Mouse (Mus musculus) ES-CJ7 (cell line): ENCODE measurements around the gene Hck.
A peak's percentile ranks its signal among the peaks of the same experiment; 100 is the strongest.

ENCODE experiments used
- DNase-seq: peaks from one replicate; pipeline ENCODE4 v3.0.0; 2011; ENCODE audit warnings: low read depth, low spot score

Gene Hck

DNA sequence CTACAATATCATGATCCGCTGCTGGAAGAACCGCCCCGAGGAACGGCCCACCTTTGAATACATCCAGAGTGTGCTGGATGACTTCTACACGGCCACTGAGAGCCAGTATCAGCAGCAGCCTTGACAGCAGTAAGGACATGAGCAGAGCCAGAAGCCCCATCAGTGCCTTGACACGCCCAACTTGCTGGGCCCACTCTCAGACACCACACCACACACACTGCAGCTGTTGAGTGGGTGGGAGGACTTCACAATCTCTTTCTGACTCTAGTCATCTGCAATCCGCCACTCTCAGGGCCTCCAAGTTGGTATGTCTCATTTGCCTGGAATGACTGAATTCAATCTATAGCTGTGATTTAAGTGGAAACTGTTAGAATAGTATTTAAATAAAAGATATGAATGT is 42.8 kb downstream of the Hck start:
- no peak for DNase-seq

DNA sequence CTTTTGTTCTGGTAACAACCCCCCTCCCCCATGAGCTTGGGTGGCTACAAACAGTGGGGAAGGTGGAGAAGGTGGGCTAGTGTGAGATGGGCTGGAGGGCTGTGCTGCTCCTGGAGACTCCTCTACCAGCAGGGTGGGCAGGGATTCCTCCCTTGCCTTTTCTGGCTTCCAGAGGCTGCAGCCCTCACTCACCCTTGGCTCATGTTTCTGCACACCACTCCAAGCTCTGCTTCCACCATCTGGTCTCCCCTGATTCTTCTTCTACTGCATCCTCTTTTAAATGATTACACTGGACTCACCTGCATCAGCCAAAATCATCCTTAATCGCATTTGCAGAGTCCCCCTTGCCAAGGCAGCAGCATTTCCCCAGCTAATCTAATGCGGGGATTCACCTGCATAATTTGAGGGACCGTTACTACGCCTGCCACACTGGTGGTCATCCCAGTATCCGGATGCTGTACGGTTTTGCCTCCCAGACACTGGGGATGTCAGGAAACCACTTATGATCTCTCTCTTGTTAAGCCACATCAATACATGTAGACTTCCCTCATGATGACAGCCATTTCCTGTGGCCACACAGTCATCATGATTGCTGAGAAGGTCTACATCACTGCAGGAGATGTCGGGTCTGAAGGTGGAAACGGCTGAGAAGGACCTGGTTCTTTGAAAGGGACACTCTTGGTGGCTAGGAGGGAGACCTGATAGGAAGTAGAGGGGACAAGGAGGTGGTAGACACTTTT is 43.8 kb downstream of the Hck start:
- DNase-seq, result no peak

DNA sequence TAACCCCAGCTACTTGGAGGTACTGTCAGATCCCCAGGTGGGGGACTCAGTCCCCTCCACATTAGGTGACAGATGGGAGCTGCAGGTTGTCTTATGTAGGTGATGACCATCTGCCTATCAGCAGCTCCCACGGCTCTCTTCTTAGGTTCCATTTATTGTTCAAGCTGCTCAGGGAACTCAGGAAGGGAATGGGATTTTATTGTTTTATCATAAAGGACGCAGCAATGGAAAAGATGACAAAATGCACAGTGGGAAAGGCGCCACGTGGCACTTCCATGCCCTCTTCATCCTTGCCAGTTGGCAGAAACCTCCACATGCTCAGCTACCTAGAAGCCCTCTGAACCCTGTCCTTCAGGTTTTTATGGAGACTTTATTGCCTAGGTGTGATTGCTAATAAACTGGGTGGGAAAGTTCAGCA is 44.8 kb downstream of the Hck start:
- DNase-seq, result no peak

DNA sequence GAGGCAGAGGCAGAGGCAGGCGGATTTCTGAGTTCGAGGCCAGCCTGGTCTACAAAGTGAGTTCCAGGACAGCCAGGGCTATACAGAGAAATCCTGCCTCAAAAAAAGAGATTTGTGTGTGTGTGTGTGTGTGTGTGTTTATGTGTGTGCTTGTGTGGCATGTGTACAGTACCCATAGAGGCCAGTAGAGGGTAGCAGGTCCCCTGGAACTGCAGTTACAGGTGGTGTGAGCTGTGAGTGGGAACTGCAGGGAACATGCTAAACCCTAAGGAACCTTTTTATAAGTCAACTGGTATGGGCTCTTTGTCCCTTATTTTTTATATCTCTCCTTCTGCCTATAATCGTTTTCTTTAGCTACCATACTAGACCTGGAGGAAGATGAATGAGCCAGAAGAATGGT is 49.0 kb downstream of the Hck start:
- peak; percentile 79 for DNase-seq

DNA sequence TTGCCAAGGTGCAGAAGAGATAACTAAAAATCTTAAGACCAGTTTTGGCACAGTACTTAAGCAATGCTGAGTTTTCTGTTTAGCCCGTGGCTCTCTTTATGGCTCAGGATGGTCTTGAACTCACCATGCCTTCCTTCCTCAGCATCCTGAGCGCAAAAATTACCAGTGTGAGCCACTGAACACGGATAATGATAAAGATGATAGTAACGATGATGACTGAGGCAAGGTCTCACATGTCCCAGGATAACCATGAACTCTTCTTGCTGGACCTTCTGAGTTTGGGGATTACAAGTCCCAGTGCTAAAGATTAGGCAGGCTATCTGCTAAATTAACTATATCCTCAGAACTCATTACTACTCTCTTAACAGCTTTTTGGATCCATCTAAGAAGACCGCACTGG is 51.9 kb downstream of the Hck start:
- DNase-seq, result no peak

DNA sequence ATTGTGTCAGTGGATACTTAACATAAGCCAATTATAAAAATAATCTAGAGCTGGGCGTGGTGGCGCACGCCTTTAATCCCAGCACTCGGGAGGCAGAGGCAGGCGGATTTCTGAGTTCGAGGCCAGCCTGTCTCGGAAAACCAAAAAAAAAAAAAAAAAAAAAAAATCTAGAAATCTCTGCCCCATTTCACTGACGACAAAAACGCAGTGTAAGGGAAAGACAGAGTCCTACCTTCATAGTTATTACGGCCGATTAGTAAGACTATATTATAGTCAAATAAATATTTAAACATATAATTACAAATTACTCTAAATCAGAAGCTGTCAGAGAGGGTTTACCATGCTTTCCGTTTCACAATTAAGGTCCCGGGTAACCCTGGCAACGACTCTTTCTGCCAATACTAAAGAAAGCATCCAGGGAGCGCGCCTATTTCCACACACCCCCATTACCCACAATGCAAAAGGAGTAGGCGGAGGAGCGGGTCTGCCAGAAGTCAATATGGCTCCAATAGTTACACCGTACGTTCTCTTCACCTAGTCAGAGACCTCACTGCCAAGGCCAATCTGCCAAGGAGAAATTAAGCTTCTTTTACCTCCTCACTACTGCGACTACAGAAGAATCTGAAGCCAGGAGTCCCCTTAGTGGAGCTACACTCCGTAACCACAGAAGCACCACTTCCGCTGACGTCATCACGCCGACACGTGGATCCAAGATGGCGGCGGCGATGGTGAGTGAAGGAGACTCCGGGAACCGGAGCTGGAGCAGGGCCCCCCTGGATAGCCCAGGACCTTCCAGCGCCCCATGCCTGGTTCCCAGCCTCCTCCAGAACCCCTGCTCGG is 52.8 kb downstream of the Hck start, which contains the start of gene Tm9sf4:
Tm9sf4 (plus strand) TSS at position 460 of the 840 bp plus-strand sequence.
- DNase-seq, result peak; percentile 90

DNA sequence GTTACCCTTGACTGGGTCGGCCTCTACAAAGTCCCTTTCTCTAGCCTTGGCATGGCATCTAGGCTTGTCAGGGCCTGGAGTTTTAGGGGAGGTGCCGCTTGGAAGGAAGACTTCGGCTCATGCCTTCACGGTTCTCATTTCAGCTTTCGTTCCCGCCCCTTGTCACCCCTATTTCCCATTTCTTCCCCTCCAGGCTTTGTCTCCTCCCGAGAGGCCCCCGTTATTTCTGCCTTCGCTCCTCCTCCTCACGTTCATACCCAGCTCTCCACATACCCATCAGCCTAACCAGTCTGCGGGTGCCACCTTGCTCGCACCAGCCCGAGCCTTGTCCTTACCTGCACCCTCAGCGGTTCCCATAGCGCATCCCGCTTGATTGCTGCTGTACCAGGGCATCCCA is 53.4 kb downstream of the Hck start:
- no peak for DNase-seq

DNA sequence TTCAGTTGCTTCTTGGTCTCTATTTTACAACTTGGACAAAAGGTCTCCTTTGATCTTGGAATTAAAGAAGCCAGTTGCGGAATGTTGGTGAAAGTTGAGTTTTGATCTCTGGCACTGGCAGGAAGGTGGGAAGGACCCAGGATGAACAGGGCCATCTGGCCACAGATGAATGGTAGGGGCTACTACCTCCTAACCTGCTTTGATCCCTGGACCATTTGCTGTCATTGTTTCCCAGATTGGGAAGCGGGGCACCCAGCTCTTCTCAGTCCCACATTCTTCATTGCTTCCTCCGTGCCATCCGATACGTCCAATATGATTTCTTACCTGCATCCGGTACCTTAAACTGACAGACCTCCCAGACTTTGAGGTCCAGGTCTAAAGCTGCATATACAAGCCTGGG is 58.9 kb downstream of the Hck start:
- DNase-seq, result no peak

DNA sequence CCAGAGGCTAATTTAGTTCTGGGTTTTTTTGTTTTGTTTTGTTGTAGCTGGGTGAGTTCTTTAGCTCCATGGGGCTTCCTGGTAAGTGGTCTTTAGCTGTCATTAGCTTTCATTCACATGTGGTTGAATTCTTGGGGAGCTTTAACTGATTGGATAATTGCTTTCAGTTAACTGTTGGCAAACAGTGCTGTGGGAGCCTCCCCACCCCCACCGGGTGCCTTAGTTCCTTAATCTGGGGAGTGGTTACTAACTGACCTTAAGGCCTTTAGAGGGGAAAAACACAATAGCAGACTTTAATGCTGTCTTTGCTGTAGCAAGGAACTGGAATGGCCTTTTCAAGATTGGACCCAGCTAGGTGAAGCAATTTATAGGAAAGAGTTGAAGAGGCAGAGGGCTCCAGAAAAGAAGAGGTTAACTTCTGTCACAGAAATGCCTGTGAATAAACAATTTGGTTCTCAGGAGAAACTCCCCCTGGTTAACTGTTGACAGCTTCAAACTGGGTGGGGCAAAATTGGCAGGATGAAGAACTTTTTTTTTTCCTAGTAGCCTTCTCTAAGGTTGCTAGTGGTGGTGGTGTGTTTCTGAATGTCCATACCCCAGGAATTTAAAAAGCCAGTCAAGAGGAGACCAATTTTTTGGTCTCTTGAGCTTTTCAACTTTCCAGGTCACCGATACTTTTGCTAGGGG is 60.0 kb downstream of the Hck start:
- DNase-seq, result peak; percentile 92

DNA sequence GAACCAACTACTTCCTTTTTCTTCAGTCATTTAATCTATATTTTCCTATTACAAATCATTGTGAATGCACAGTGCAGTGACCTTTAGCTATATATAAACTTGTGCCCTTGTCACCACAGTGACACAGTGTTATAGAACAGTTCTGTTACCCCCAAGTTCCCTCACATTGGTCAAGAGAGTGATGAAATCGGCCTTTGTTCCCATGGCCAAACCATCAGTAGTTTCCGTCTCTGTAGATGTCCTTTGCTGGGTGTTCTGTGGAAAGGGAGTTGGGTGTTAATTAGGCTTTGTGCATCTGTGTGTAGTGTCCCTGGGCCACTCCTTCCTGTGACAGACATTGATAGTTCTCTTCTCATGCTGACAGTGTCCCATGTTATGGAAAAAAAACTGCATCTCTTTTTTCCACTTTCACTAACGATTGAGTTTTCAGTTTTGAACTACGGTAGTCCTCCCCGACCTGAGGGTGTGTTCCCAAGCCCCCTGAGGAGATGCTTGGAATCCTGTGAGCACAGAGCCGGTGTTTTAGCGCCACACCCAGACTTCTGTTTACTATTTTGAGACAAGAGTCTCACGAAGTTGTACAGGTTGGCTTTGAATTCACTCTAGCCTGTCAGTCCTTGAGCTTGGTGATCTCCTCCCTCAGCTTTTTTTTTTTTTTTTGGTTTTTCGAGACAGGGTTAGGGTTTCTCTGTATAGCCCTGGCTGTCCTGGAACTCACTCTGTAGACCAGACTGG is 62.4 kb downstream of the Hck start:
- peak; percentile 79 for DNase-seq

DNA sequence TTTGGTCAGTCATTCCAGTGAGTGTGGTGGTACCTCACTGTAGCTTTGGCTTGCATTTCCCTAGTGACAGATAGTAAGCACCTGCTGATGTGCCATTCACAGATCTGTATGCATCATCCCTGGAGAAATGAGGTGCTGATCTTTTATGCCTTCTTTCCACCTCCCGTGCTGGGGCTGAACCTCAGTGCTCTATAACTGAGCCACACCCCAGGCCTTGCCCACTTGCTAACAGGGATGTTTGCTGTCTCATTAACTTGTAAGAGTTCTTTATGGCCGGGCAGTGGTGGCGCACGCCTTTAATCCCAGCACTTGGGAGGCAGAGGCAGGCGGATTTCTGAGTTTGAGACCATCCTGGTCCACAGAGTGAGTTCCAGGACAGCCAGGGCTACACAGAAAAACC is 63.7 kb downstream of the Hck start:
- DNase-seq, result peak; percentile 43

DNA sequence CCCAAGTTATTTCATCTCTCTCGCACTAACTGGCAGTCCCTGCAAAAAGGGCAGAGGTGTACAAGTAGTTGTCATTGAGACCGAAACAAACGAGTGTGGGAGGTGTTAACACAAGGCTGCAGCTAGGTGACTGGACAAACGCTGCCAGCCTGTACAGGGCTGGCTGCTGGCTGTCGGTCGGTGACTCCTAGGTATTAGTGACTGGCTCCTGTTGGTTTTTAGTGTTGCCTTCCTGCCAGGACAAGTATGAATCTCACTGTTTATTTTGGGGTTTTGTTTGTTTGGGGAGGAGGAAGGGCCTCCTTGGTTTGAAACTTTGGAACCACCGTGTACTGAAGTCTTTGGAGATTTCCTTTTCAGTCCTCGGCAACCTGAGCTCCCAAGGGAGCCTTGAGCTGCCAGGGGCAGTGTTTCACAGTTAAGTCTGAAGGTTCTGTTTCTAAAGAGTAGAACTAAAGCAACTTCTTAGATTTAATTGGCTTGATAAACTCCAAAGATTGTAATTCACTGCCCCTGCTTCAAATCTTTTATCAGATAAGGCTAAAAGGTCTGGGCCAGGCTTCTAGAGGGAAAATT is 67.8 kb downstream of the Hck start:
- DNase-seq, result no peak

DNA sequence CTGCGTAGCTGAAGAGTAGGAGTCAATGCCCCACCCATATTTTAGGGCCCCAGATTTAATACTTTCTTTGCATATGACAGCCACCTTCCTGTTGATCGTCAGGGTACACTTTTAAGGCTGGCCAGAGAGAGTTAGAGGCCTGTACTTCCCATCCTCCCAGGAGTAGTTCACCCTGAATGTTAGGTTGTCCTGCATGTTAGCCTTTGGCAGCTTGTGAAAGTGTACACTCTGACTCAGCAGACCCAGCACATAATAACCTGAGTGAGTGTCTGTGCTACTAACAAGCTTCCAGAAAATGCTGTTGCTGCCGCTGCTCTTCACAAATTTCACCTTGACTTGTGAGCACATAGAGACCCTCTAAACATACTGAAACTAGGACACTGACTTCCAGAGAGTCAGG is 68.9 kb downstream of the Hck start:
- no peak for DNase-seq

DNA sequence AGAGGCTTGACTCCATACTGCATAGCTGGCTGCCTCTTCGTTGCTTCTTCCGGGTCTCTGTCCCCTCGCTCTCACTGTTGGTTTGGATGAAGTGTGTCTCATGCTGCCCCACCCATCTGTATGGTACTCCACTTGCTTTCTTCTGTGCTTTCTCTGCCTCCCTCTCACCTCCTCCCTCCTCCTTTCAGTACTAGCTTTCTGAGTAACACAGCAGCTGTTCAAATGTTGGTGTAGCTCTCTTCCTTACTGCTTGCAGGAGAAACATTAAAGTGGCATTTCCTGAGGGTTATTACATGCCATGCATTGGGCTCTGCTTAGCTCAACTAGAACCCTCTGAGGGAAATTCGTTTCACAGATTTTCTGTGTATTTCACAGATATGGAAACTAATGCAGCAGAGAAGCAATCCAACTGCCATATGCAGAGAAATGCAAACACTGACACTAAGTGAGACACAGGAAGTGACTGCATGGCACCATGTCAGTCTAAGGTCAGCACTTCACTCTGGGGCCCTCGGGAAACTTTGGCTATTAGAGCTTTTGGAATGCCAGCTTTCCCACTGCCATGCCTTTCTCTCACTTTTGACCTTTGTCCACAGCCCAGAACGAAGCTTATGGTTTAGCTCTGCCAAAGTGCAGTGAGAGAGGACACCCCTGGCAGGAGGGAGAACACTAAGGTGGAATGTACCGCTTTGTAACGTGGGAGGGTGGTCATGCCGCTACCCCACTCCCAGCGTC is 71.0 kb downstream of the Hck start:
- DNase-seq, result no peak

DNA sequence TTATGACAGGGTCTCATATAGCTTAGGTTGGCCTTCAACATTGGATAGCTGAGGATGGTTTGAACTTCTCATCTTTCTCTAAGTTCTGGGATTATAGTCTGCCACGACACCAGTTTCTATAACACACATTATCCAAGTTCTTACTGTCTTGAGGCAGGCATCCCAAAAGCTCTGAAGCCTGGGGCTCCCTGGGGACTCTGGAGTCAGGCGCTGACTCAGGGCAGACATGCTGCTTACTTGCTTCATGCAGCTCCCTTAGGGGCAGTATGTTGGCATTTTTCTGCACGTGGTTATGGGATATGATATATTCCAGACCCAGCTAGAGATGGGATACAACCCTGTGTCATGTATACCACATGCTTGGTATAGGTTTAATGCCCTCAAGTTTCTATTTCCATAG is 71.7 kb downstream of the Hck start:
- DNase-seq, result no peak

DNA sequence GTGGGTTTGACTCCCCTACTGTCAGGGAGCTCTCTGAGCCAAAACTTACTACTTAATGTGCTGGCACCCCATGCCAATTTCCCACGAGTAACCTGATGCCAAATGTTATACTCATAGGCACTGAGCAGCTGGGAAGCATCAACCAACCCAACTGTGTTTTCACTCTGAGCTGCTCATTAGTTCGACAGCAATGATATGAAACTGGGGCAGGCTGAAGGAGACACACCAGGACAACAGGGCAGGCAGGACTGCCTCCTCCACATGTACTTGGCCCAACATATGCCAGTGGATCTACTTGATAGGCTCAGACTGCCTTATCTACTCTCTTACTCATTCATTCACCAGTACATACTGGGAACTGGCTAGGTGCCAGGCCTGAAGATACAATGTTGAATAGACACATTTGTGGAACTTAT is 77.9 kb downstream of the Hck start:
- DNase-seq, result no peak

DNA sequence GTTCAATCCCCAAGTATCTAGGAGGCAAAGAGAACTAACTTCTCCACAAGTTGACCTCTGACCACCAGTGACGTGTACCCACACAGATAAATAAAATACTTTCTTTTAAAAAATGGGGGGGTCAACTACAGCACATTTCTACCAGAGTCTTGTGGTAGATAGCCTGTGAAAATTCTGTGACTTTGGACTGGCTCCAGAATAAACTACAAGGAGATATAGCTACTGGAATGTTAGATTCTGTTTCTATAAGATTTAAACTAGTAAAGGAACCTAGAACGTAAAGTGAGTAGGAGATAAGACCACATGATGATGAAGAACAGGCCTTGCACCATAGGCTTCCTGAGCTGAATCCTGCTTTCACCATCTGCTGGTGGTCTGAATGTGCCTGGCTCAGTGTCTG is 79.6 kb downstream of the Hck start:
- no peak for DNase-seq

DNA sequence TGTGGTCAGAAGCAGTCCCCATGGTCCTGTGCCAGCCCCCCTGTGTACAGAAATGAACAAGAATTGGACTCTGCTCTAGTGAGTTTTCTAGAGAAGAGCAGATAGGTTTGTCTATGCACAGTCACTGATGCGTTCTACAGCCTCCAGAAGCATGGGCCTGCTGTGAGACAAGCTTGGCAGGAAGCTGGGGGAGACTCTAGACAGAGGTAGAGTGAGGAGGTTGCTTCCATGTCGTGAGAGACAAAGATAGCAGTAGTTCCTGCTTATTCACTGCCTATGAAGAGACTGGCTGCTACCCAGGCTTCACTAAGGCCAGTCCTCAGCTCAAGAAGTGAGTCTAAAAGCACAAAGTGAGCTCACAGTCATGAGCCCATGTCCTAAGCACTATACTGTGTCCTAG is 83.0 kb downstream of the Hck start:
- no peak for DNase-seq

DNA sequence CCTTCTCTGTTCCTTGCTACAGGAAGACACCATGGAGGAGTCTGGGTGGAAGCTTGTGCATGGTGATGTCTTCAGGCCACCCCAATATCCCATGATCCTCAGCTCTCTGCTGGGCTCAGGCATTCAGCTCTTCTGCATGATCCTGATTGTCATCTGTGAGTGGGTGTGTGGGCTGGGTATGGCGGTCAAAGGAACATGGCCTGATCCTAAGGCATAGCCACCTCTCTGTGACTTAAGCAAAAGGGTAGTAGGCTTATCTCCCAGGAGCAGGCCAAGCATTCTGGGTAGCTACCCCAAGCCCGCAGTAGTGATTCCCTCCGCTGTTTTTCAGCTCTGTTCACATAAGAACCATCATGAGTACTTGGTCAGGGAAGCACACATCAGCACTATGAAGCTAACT is 86.0 kb downstream of the Hck start:
- DNase-seq, result no peak

DNA sequence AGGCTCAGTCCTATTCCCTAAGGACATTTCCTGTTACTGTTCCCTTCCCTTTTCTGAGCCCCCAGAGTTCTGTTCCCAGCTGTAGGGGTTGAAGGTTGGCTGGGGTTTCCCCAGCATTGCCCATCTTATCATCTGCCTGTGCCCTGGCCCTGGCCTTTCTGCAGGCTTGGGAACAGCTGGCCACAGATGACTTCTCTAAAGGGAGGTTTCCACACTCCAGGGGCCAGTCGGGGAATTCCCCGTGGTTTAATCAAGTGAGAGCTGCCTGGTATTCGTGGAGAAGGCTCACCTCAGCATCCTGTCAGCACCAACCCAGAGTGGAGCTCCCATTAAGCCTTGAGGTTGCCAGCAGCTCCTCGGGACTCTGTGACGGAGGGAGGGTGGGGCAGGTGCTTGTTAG is 90.2 kb downstream of the Hck start:
- DNase-seq, result no peak

DNA sequence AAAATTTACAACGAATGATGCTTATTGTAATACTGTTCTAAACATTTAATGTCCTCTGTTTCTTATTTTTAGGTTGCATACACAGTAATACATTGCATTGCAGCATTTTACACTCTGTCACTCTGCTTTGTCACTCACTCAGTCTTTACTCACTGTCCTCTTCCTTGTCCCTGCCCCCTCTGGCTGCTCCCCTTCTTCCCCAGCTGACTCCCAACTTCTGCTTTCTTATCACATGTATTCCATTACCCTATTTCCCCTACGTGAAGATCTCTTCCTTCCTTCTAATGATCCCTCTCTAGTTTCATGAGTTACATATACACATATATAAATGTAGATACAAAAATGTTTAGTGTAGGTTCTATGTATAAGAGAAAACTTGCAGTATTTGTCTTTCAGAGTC is 90.8 kb downstream of the Hck start:
- no peak for DNase-seq
